Mouse (Mus musculus) small intestine, adult 2 months (tissue): ENCODE data around the gene Defb23.

Experiments used
- CTCF ChIP-seq: fragments of 200-500 bp; IDR thresholded peaks from 2 replicates; pipeline ENCODE4 v1.5.1; 2012; ENCODE audit warnings: low read depth, mild to moderate bottlenecking, control low read depth, inconsistent platforms, low read length, moderate library complexity, mixed read lengths; ENCODE audit not compliant: insufficient replicate concordance, insufficient read length; ENCODE audit errors: extremely low read depth
- POLR2A ChIP-seq: fragments of 200-500 bp; IDR thresholded peaks from 2 replicates; pipeline ENCODE4 v1.6.1; 2012; ENCODE audit warnings: low read depth, mild to moderate bottlenecking, control low read depth, inconsistent platforms, low read length, moderate library complexity

- TF ChIP-seq POLR2A (no peak), CTCF (no peak)
Measured at GRCm38 (mm10) chr2:152472434-152472833, 8.0 kb upstream of the Defb23 start.
